Mouse (Mus musculus) liver, embryonic 13.5 days (tissue): ENCODE measurements around the gene Lurap1. TPM values are rescaled to one million over a fixed set of nuclear protein-coding genes. Genes with fewer than 3 reads are reported as not detected.

Source experiments
- ATAC-seq: fragments of 200-750 bp; cut with Nextera tagmentation; 2 replicates; pipeline ENCODE4 v1.8.0; 2017; ENCODE audit warnings: low read depth, mild to moderate bottlenecking, moderate number of reproducible peaks, moderate library complexity
- DNase-seq: peaks from one replicate; pipeline ENCODE4 v3.0.0; 2022
- H3K27ac ChIP-seq: fragments of 300-500 bp; sonication (generic); 2 replicates; pipeline ENCODE4 v1.5.1; 2015; ENCODE audit warnings: moderate library complexity, mild to moderate bottlenecking, inconsistent platforms
- H3K27me3 ChIP-seq: fragments of 300-500 bp; sonication (generic); 2 replicates; pipeline ENCODE4 v1.6.1; 2015; ENCODE audit warnings: mild to moderate bottlenecking, inconsistent platforms
- H3K36me3 ChIP-seq: fragments of 300-500 bp; sonication (generic); 2 replicates; pipeline ENCODE4 v1.6.1; 2015; ENCODE audit warnings: mild to moderate bottlenecking, inconsistent platforms
- H3K4me1 ChIP-seq: fragments of 300-500 bp; sonication (generic); replicated peaks from 2 replicates; pipeline ENCODE4 v1.6.1; 2015; ENCODE audit warnings: inconsistent platforms
- H3K4me2 ChIP-seq: fragments of 300-500 bp; sonication (generic); 2 replicates; pipeline ENCODE4 v1.6.1; 2015; ENCODE audit warnings: inconsistent platforms, mild to moderate bottlenecking, moderate library complexity
- H3K4me3 ChIP-seq: fragments of 300-500 bp; sonication (generic); replicated peaks from 2 replicates; pipeline ENCODE4 v1.5.1; 2015; ENCODE audit warnings: mild to moderate bottlenecking, inconsistent platforms
- H3K9ac ChIP-seq: fragments of 300-500 bp; sonication (generic); 2 replicates; pipeline ENCODE4 v1.6.1; 2015; ENCODE audit warnings: mild to moderate bottlenecking, inconsistent platforms
- H3K9me3 ChIP-seq: fragments of 300-500 bp; sonication (generic); replicated peaks from 2 replicates; pipeline ENCODE4 v1.6.1; 2016; ENCODE audit warnings: inconsistent platforms
- WGBS: fragments of 180-500 bp; shearing (Covaris S2); methylation state at CpG from one replicate; pipeline ENCODE4 v1.1.7; 2015; ENCODE audit not compliant: insufficient replicate concordance; 5-methylcytosine and 5-hydroxymethylcytosine counted together
- polyA plus RNA-seq: library from polyadenylated mRNA; unstranded; fragments of >200 nt; fragmentation: Nextera tagmentation; extraction: Ambion mirVana; gene quantifications from 2 replicates; pipeline ENCODE4 v1.2.1, GENCODE M21; 2015

Lurap1 gene
- polyA plus RNA-seq, 1 experiment from 2014 or later: 0.23 TPM

DNA sequence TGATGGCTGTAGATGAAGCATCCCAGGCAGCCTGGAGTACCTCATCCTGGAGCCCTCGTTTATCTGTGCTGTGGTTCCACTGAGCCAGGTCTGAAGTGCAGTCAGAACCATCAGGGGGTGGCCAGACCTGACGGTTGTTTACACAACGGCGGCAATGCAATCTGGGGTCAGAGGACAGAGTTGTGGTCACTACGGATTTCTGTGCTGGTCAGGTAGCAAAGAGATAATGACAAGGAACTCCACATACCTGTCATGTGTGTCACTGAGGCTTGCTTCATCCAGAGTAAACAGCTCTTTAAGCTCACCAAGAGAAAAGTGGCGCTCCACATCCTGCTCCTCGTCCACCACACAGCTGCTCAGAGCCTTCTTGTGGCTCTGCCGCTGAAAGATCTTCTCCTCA lies 53.9 kb downstream of the Lurap1 start:
- Histone ChIP-seq H3K9ac (no peak overlapping the region), H3K4me3 (no peak overlapping the region), H3K9me3 (no peaks in the 10 kb centered on the region), H3K27me3 (no peaks in the 10 kb centered on the region), H3K4me2 (no peak overlapping the region), H3K27ac (0 out of 2 replicates have a peak overlapping the region, but pooled peaks have one; percentile 0), H3K4me1 (peaks cover 28% of the 10 kb centered on the region), H3K36me3 (peaks cover 98% of the 10 kb centered on the region)
- peak; percentile 43 for ATAC-seq
- no peak for DNase-seq
- 74% methylated on average over 8 of the region's 8 CpGs for WGBS

DNA sequence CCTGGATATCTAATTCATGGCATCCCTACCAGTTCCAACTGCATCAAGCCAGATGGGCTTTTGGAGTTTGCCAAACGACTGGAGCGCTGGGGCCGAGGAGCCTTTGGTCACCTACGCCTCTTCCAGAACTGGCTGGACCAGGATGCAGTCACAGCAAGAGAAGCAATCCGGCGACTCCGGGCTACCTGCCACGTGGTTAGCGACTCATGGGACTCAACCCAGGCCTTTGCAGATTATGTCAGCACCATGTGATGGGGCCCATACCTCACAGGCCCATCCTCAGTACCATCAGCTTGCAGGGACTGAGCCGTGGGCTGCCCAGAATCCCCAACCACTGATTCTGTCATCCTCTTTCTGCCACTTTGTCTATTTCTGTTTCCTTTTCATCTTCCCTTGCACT lies 54.8 kb downstream of the Lurap1 start:
- ATAC-seq (no peak), DNase-seq (no peak)
- Histone ChIP-seq H3K9ac (no peak overlapping the region), H3K4me1 (peaks cover 18% of the 10 kb centered on the region), H3K36me3 (peaks cover 97% of the 10 kb centered on the region), H3K27me3 (no peaks in the 10 kb centered on the region), H3K4me2 (no peak overlapping the region), H3K27ac (0 out of 2 replicates have a peak overlapping the region, but pooled peaks have one; percentile 0), H3K4me3 (no peak overlapping the region), H3K9me3 (no peaks in the 10 kb centered on the region)
- 82% methylated on average over 10 of the region's 10 CpGs for WGBS

DNA sequence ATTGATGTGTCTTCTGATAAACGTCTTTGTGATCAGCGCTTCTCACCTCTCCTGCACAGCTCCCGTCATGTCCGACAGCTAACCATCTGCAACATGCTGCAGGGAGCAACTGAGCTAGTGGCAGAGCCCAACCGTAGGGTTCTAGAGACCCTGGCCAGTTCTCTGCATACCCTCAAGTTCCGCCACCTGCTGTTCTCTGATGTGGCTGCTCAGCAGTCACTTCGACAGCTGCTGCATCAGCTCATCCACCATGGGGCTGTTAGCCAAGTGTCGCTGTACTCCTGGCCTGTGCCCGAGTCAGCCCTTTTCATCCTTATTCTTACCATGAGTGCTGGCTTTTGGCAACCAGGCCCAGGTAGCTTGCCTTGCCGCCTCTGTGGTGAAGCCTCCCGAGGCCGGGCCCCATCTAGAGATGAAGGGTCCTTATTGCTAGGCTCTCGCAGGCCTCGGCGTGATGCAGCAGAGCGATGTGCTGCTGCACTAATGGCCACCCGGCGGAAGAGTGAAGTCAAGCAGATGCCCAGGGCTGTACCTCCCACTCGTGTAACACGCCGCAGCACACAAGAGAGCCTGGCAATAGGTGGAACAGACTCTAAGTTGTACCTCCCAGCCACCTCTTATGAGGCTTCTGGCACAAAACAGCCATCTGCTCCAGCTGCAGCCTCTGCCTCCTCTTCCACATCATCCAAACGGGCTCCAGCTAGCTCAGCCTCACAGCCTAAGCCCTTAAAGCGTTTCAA lies 62.5 kb downstream of the Lurap1 start:
- DNase-seq: no peak
- WGBS: 84% methylated on average over 23 of the region's 23 CpGs

More for the DNA sequence above, 62.5 kb downstream of the Lurap1 start:
- no peaks in the 10 kb centered on the region for H3K4me1 ChIP-seq
- no peak overlapping the region for H3K9ac ChIP-seq
- no peak overlapping the region for H3K4me3 ChIP-seq
- H3K4me2 ChIP-seq: no peak overlapping the region
- 0 out of 2 replicates have a peak, but pooled peaks have one; percentile 2 for ATAC-seq
- no peaks in the 10 kb centered on the region for H3K27me3 ChIP-seq
- H3K9me3 ChIP-seq: no peaks in the 10 kb centered on the region
- H3K27ac ChIP-seq: no peak overlapping the region
- H3K36me3 ChIP-seq: peaks cover 73% of the 10 kb centered on the region

Other genes starting within 250 kb of the Lurap1 start
- gene Dmbx1, start 211.4 kb downstream of the Lurap1 start, polyA plus RNA-seq: not detected in 2 replicates
- 4.9 and 5.1 TPM in 2 replicates for gene Faah, start 133.4 kb downstream of the Lurap1 start, polyA plus RNA-seq
- 9.4 and 11.2 TPM in 2 replicates for gene Nsun4, start 97.5 kb downstream of the Lurap1 start, polyA plus RNA-seq
- gene Uqcrh, start 76.3 kb downstream of the Lurap1 start, polyA plus RNA-seq: 366 and 368 TPM in 2 replicates
- gene Lrrc41, start 76.1 kb downstream of the Lurap1 start, polyA plus RNA-seq: 28.5 and 32.5 TPM in 2 replicates
- gene Rad54l, start 27.6 kb downstream of the Lurap1 start, polyA plus RNA-seq: 33.8 and 39.0 TPM in 2 replicates
- gene Pomgnt1, start 27.5 kb downstream of the Lurap1 start, polyA plus RNA-seq: 13.3 and 14.4 TPM in 2 replicates
- 0.09 TPM in 1 of 2 replicates, not detected in the other for gene Tspan1, start 16.3 kb upstream of the Lurap1 start, polyA plus RNA-seq
- gene 1700042G07Rik, start 22.0 kb upstream of the Lurap1 start, polyA plus RNA-seq: not detected in 2 replicates
- not detected in 2 replicates for gene Gm49337, start 22.0 kb upstream of the Lurap1 start, polyA plus RNA-seq
- 1.1 and 1.2 TPM in 2 replicates for gene Pik3r3, start 70.3 kb upstream of the Lurap1 start, polyA plus RNA-seq